Mouse (Mus musculus): ENCODE measurements around the gene Lamc2. TPM values are rescaled to one million over a fixed set of nuclear protein-coding genes. Genes with fewer than 3 reads are reported as not detected.
A peak's percentile ranks its signal among the peaks of the same experiment; 100 is the strongest.

Gene Lamc2
- polyA plus RNA-seq, 1 experiment from 2014 or later: 0.44 TPM

GRCm38 (mm10) chr1:153202195-153202594 is 15.9 kb upstream of the Lamc2 start:
- H3K27me3 ChIP-seq: no peaks in the 10 kb centered on the region
- H3K4me3 ChIP-seq (replicated peaks): no peak overlapping the region
- H3K9ac ChIP-seq (replicated peaks): no peak overlapping the region
- peaks cover 17% of the 10 kb centered on the region for H3K4me1 ChIP-seq (replicated peaks)
- no peak overlapping the region for H3K27ac ChIP-seq
- no peak overlapping the region for H3K4me2 ChIP-seq (replicated peaks)
- peak; percentile 80 for ATAC-seq
- H3K36me3 ChIP-seq: no peaks in the 10 kb centered on the region
- 26% methylated on average over 8 of the region's 8 CpGs for WGBS
- no peaks in the 10 kb centered on the region for H3K9me3 ChIP-seq

GRCm38 (mm10) chr1:153201448-153201847 is 15.2 kb upstream of the Lamc2 start:
- Histone ChIP-seq H3K27me3 (no peaks in the 10 kb centered on the region), H3K4me2 (replicated peaks) (no peak overlapping the region), H3K4me1 (replicated peaks) (peaks cover 17% of the 10 kb centered on the region), H3K9ac (replicated peaks) (no peak overlapping the region), H3K9me3 (no peaks in the 10 kb centered on the region), H3K27ac (no peak overlapping the region), H3K4me3 (replicated peaks) (no peak overlapping the region), H3K36me3 (no peaks in the 10 kb centered on the region)
- no peak for ATAC-seq
- 38% methylated on average over 14 of the region's 14 CpGs for WGBS

- H3K27ac ChIP-seq: no peak overlapping the region
- no peak overlapping the region for H3K4me2 ChIP-seq (replicated peaks)
- H3K9me3 ChIP-seq: no peaks in the 10 kb centered on the region
- no peak overlapping the region for H3K9ac ChIP-seq (replicated peaks)
- no peak overlapping the region for H3K4me3 ChIP-seq (replicated peaks)
- no peaks in the 10 kb centered on the region for H3K36me3 ChIP-seq
- ATAC-seq: no peak
- H3K27me3 ChIP-seq: no peaks in the 10 kb centered on the region
- 75% methylated on average over 3 of the region's 3 CpGs for WGBS
- H3K4me1 ChIP-seq (replicated peaks): peaks cover 22% of the 10 kb centered on the region
These were observed 11.1 kb upstream of the Lamc2 start for GRCm38 (mm10) chr1:153197316-153197850.

- Histone ChIP-seq H3K36me3 (no peaks in the 10 kb centered on the region), H3K27ac (no peak overlapping the region)
- 88% methylated on average over 6 of the region's 6 CpGs for WGBS
These were observed 6.7 kb upstream of the Lamc2 start for GRCm38 (mm10) chr1:153192945-153193344.

GRCm38 (mm10) chr1:153192379-153192778 is 6.1 kb upstream of the Lamc2 start:
- Histone ChIP-seq H3K36me3 (no peaks in the 10 kb centered on the region), H3K4me1 (replicated peaks) (peaks cover 20% of the 10 kb centered on the region), H3K27me3 (peaks cover 9% of the 10 kb centered on the region), H3K4me2 (replicated peaks) (no peak overlapping the region), H3K9ac (replicated peaks) (no peak overlapping the region), H3K27ac (peak overlapping the region; percentile 39; the same call in 1 of the 2 replicates), H3K9me3 (no peaks in the 10 kb centered on the region), H3K4me3 (replicated peaks) (no peak overlapping the region)
- ATAC-seq: 0 out of 2 replicates have a peak, but pooled peaks have one; percentile 19
- 71% methylated on average over 4 of the region's 4 CpGs for WGBS

More at GRCm38 (mm10) chr1:153192945-153193344, 6.7 kb upstream of the Lamc2 start:
- Histone ChIP-seq H3K4me2 (replicated peaks) (no peak overlapping the region), H3K27me3 (peaks cover 5% of the 10 kb centered on the region), H3K4me1 (replicated peaks) (peaks cover 20% of the 10 kb centered on the region), H3K9me3 (no peaks in the 10 kb centered on the region), H3K9ac (replicated peaks) (no peak overlapping the region), H3K4me3 (replicated peaks) (no peak overlapping the region)
- ATAC-seq: no peak

DNA sequence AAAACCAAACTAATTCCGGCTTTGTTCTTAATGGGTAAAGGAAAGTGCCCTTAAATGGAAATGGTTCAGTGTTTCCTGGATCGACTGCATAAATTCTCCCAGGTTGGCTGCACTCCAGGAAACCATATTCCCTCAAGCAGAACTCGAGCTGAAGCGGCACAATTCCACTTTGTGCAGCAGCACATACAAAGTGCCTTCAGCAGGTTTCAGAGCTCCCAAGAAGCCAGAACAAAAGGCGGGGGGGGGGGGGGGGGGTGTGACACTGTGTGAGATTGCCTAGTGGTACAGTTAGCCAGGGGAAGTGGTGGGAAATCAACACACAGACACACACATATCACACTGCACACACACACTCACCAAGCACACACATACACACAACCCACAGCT is 5.7 kb upstream of the Lamc2 start:
- H3K36me3 ChIP-seq: no peaks in the 10 kb centered on the region
- H3K9me3 ChIP-seq: no peaks in the 10 kb centered on the region
- H3K27me3 ChIP-seq: peaks cover 14% of the 10 kb centered on the region
- H3K4me1 ChIP-seq (replicated peaks): peaks cover 20% of the 10 kb centered on the region
- no peak overlapping the region for H3K4me2 ChIP-seq (replicated peaks)
- 7% methylated on average over 4 of the region's 5 CpGs for whole genome bisulfite sequencing
- ATAC-seq: peak; percentile 74
- H3K9ac ChIP-seq (replicated peaks): no peak overlapping the region
- no peak overlapping the region for H3K4me3 ChIP-seq (replicated peaks)
- peak overlapping the region; percentile 39; the same call in 1 of the 2 replicates for H3K27ac ChIP-seq

DNA sequence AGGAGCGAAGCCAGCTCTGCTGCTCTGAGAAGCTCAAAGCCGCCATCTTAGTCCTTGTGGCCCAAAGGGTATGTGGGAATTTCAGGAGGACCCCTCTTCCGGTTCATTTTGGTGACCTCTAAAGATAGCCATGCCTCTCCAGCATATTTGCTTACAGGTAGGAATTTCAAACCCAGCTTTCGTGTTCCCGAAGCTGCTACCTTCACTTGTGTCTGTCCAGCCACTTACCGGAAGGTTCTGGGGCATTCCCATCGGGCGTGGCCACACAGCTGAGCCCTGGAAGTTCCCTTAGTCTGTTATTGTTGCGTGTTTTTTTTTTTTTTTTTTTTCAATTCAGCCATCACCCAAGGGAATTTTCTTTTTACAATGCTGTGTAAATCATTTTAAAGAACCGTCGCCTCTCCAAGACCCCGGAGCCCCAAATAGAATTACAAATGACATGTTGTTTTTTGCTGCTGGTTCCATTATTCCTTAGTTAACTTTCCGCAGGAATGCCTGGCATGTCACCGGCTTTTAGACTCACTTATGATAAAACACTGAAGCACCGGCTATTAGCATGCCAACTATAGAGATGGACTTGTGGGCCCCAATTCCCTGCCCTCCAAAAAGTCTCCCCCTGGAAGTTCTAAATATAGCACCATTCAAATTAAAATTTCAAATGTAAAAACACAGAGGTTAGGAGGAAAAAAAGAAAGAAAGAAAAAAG is 5.1 kb upstream of the Lamc2 start:
- Histone ChIP-seq H3K9ac (replicated peaks) (no peak overlapping the region), H3K4me1 (replicated peaks) (peaks cover 21% of the 10 kb centered on the region), H3K27ac (no peak overlapping the region; the same call in 1 of the 2 replicates), H3K27me3 (peaks cover 19% of the 10 kb centered on the region), H3K9me3 (no peaks in the 10 kb centered on the region), H3K36me3 (no peaks in the 10 kb centered on the region), H3K4me3 (replicated peaks) (no peak overlapping the region), H3K4me2 (replicated peaks) (no peak overlapping the region)
- 41% methylated on average over 15 of the region's 15 CpGs for WGBS
- ATAC-seq: peak; percentile 61

GRCm38 (mm10) chr1:153188081-153188480 is 1.8 kb upstream of the Lamc2 start:
- Histone ChIP-seq H3K4me1 (replicated peaks) (peaks cover 32% of the 10 kb centered on the region), H3K36me3 (no peaks in the 10 kb centered on the region), H3K27me3 (peaks cover 49% of the 10 kb centered on the region), H3K27ac (no peak overlapping the region), H3K4me3 (replicated peaks) (no peak overlapping the region), H3K9me3 (no peaks in the 10 kb centered on the region), H3K4me2 (replicated peaks) (no peak overlapping the region), H3K9ac (replicated peaks) (no peak overlapping the region)
- WGBS: 84% methylated on average over 3 of the region's 3 CpGs
- ATAC-seq: no peak

DNA sequence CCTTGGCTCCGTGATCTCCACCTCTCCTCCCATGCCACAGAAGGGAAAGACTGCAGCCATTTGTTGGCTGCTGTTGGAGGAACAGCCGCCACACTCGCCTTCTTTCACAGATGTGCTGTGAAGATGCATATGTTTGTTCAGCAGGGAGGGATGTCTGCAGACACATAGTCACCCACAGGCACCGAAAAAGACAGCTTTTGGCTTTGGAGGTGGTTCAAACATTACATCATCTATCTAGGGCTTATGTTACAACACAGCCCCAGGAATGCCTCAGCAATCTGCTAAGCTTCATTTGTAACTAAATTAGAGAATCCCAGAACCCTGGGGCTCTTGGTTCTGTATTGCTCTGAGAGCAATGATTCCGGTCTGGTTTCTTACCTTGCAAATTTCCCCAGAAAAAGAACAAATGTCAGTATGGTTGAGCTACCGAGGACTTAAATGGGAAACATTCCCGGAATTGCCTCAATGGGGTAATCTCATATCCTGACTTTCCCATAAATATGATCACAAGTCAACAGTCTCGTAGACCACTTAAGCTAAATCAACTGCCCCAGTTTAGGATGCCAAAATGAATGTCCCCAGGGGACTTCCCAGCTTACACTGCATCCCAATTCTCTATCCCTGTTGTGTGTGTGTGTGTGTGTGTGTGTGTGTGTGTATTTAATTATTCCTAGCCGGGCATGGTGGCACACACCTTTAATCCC is 5.5 kb downstream of the Lamc2 start:
- H3K4me1 ChIP-seq (replicated peaks): peaks cover 7% of the 10 kb centered on the region
- H3K4me2 ChIP-seq (replicated peaks): no peak overlapping the region
- no peak overlapping the region for H3K4me3 ChIP-seq (replicated peaks)
- no peak for ATAC-seq
- H3K9me3 ChIP-seq: no peaks in the 10 kb centered on the region
- H3K36me3 ChIP-seq: no peaks in the 10 kb centered on the region
- 71% methylated on average over 9 of the region's 9 CpGs for WGBS
- no peak overlapping the region for H3K27ac ChIP-seq
- peaks cover 24% of the 10 kb centered on the region for H3K27me3 ChIP-seq
- no peak overlapping the region for H3K9ac ChIP-seq (replicated peaks)

DNA sequence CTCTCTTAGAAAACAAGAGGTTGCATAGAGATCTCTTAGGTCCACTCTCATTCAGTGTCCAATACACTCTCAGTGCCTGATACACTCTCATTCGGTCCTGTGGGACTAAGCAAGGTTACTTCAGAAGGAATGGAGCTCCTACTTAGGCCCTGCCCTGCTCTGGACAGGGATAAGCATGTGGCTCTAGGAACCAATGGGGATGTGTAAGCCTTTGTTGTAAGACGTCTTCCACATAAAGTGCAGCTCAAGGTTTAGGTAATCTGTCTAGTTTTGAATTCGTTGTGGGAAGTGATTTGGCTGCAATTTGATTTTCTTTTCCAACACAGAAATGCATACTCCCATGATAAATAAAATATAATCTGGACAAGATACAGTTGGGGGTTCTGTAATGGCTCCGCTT is 6.1 kb downstream of the Lamc2 start:
- H3K9ac ChIP-seq (replicated peaks): no peak overlapping the region
- no peak overlapping the region for H3K27ac ChIP-seq
- no peak for ATAC-seq
- H3K4me3 ChIP-seq (replicated peaks): no peak overlapping the region
- no peaks in the 10 kb centered on the region for H3K36me3 ChIP-seq
- H3K4me2 ChIP-seq (replicated peaks): no peak overlapping the region
- peaks cover 19% of the 10 kb centered on the region for H3K27me3 ChIP-seq
- H3K4me1 ChIP-seq (replicated peaks): peaks cover 2% of the 10 kb centered on the region; the same call in 1 of the 2 replicates
- WGBS: 81% methylated on average over 4 of the region's 4 CpGs
- no peaks in the 10 kb centered on the region for H3K9me3 ChIP-seq

DNA sequence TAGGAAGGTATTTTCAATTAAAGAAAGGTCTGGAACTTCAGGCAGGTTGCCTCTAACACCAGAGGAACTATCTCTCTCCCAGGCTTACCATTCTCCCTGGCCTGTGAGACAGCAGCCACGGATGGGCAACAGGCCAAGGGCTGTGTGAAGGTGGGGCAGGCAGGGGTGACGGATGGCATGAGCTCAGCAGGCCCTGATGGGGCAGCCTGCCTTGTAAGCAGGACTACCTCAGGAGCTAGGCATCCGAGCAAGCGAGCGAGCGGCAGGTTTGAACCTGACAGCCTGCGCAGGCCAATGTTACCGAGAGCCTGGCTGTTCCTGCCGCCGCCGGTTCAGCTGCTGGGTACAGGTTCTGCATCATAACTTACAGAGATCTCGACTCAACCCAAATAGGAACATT is 11.4 kb downstream of the Lamc2 start:
- Histone ChIP-seq H3K4me2 (replicated peaks) (no peak overlapping the region), H3K4me1 (replicated peaks) (peaks cover 6% of the 10 kb centered on the region), H3K36me3 (no peaks in the 10 kb centered on the region), H3K27me3 (no peaks in the 10 kb centered on the region), H3K27ac (no peak overlapping the region), H3K9ac (replicated peaks) (no peak overlapping the region), H3K4me3 (replicated peaks) (no peak overlapping the region), H3K9me3 (no peaks in the 10 kb centered on the region)
- 78% methylated on average over 12 of the region's 12 CpGs for WGBS
- ATAC-seq: no peak

GRCm38 (mm10) chr1:153173276-153173675 is 13.0 kb downstream of the Lamc2 start:
- H3K36me3 ChIP-seq: no peaks in the 10 kb centered on the region
- H3K27me3 ChIP-seq: no peaks in the 10 kb centered on the region
- 91% methylated on average over 3 of the region's 3 CpGs for WGBS
- no peak overlapping the region for H3K4me2 ChIP-seq (replicated peaks)
- no peak overlapping the region for H3K4me3 ChIP-seq (replicated peaks)
- no peak for ATAC-seq
- H3K9me3 ChIP-seq: no peaks in the 10 kb centered on the region
- H3K9ac ChIP-seq (replicated peaks): no peak overlapping the region
- no peak overlapping the region for H3K27ac ChIP-seq
- H3K4me1 ChIP-seq (replicated peaks): peaks cover 6% of the 10 kb centered on the region
